In genomic region chr9:53609968-53610781, GRCm38 (mm10) we compare ENCODE assay signal across 1 mouse cellular context.
TF ChIP-seq lines count a peak whose summit lies in the region.

Gene Acat1 (minus strand): TSS chr9:53610382.

TF ChIP-seq in CH12.LX, 34 proteins besides CTCF, POLR2A, EP300 and RAD21 (continued from another document):
- TF ChIP-seq MAX (IDR thresholded peaks at IDR 0.05; ENCODE audit: low read length) (peak; percentile 99), BHLHE40 (IDR thresholded peaks at IDR 0.05; ENCODE audit: low read depth, low read length) (peak; percentile 52), HCFC1 (IDR thresholded peaks at IDR 0.05; ENCODE audit: low read depth, low read length) (no peak; the same call in 1 of the 2 replicates), KAT2A (IDR thresholded peaks at IDR 0.05; ENCODE audit: insufficient replicate concordance, low read length) (no peak), SIN3A (IDR thresholded peaks at IDR 0.05; ENCODE audit: low read length) (peak; percentile 89), JUND (conservative IDR thresholded peaks at IDR 0.05; ENCODE audit: low read depth, low read length) (no peak)
